Mouse (Mus musculus) hindbrain, embryonic 16.5 days (tissue): ENCODE measurements around the gene Arap1. TPM values are rescaled to one million over a fixed set of nuclear protein-coding genes. Genes with fewer than 3 reads are reported as not detected.

Experiments used
- ATAC-seq: fragments of 200-750 bp; cut with Nextera tagmentation; 2 replicates; pipeline ENCODE4 v1.8.0; 2017; ENCODE audit warnings: moderate TSS enrichment, moderate library complexity
- H3K27ac ChIP-seq: fragments of 300-500 bp; sonication (generic); 2 replicates; pipeline ENCODE4 v1.5.1; 2014; ENCODE audit warnings: low read depth, mild to moderate bottlenecking, control low read depth, low read length, moderate library complexity
- H3K27me3 ChIP-seq: fragments of 300-500 bp; sonication (generic); replicated peaks from 2 replicates; pipeline ENCODE4 v1.6.1; 2014; ENCODE audit warnings: low read length; ENCODE audit not compliant: control insufficient read depth, insufficient read depth
- H3K36me3 ChIP-seq: fragments of 300-500 bp; sonication (generic); 2 replicates; pipeline ENCODE4 v1.6.1; 2014; ENCODE audit warnings: mild to moderate bottlenecking, low read length, moderate library complexity, mixed read lengths; ENCODE audit not compliant: control insufficient read depth, insufficient read depth
- H3K4me1 ChIP-seq: fragments of 300-500 bp; sonication (generic); 2 replicates; pipeline ENCODE4 v1.6.1; 2014; ENCODE audit warnings: low read depth, low read length; ENCODE audit not compliant: control insufficient read depth, insufficient read depth
- H3K4me2 ChIP-seq: fragments of 300-500 bp; sonication (generic); 2 replicates; pipeline ENCODE4 v1.6.1; 2014; ENCODE audit warnings: mild to moderate bottlenecking, low read length, control low read depth, moderate library complexity
- H3K4me3 ChIP-seq: fragments of 300-500 bp; sonication (generic); 2 replicates; pipeline ENCODE4 v1.5.1; 2014; ENCODE audit warnings: mild to moderate bottlenecking, low read length, control low read depth, moderate library complexity
- H3K9ac ChIP-seq: fragments of 300-500 bp; sonication (generic); 2 replicates; pipeline ENCODE4 v1.6.1; 2014; ENCODE audit warnings: low read depth, mild to moderate bottlenecking, control low read depth, low read length, moderate library complexity
- H3K9me3 ChIP-seq: fragments of 300-500 bp; sonication (generic); 2 replicates; pipeline ENCODE4 v1.6.1; 2014; ENCODE audit warnings: mild to moderate bottlenecking, low read length, moderate library complexity; ENCODE audit not compliant: control insufficient read depth
- WGBS: fragments of 180-500 bp; shearing (Covaris S2); extraction: QIAGEN DNeasy Blood & Tissue Kit; methylation state at CpG from one replicate; pipeline ENCODE4 v1.1.7; 2014; 5-methylcytosine and 5-hydroxymethylcytosine counted together
- polyA plus RNA-seq: library from polyadenylated mRNA; unstranded; fragments of >200 nt; fragmentation: Nextera tagmentation; extraction: Ambion mirVana; gene quantifications from 2 replicates; pipeline ENCODE4 v1.2.1, GENCODE M21; 2015

The Arap1 gene
- polyA plus RNA-seq, 1 experiment from 2014 or later = 13.8 TPM

DNA sequence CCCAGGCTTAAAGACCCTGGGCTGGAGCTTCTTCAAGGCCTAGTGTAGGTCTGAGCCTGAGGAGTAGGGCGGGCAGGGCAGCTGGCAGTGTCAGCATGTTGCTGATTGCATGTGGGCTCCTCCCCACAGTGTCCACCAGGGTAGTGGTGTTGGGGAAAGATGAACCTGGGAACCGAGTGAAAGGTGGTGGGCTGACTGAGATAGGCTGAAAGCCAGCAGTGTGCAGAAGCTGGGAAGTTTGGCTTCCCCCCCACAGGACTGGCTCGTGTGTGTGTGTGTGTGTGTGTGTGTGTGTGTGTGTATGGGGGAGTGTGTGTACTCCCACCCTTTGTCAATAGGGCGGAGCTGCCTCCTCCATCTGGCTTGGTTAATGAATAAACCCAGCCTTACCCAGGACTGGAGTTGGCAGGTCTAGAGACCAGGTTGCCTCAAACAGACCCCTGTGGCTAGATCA lies 24.7 kb upstream of the Arap1 start:
- 0 out of 2 replicates have a peak, but pooled peaks have one; percentile 12 for ATAC-seq
- WGBS = 59% methylated on average over 4 of the region's 4 CpGs
- no peak overlapping the region for H3K4me2 ChIP-seq

DNA sequence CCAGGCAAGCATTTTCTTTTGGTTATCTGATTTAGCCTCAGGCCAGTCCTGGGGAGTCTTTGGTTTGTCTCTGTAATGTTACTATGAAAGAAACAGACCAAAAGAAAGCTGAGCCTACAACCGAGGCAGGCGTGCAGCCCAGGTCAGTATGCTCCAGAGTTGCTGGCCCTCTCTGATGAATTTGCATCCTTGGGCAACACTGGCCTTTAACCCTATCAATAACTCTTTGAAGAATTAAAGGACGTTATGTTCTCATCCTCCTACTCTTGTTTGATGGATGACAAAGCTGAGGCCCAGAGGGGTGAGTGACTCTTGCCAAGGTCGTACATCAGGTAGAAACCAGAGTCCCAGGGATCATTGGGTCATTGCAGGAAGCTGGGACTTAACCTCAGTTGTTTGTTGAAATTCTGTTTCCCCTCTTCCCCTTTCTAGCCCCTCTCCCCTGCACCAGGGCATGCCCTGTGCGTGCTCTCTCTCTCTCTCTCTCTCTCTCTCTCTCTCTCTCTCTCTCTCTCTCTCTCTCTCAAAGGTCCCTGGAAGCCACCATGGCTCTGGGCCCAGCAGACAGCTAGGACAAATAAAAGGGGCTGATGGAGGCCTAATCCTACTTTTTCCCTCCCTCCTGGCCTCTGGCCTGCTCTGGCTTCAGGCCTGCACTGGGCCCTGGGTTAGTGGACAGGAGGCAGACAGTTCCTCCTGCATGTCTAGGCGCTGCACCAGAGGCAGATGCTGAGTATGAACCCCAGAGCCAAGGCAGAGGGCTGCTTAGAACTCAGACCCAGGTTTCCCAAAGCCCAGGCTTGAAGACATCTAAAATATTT lies 23.5 kb upstream of the Arap1 start:
- H3K36me3 ChIP-seq = no peaks in the 10 kb centered on the region
- peaks cover 2% of the 10 kb centered on the region; the same call in 1 of the 2 replicates for H3K27me3 ChIP-seq
- H3K4me2 ChIP-seq = no peak overlapping the region
- H3K4me1 ChIP-seq = peaks cover 23% of the 10 kb centered on the region
- WGBS = 68% methylated on average over 6 of the region's 6 CpGs
- no peaks in the 10 kb centered on the region for H3K9me3 ChIP-seq
- H3K9ac ChIP-seq = no peak overlapping the region
- no peak overlapping the region for H3K27ac ChIP-seq
- H3K4me3 ChIP-seq = no peak overlapping the region
- no peak for ATAC-seq

More for the DNA sequence above, 24.7 kb upstream of the Arap1 start:
- peaks cover 2% of the 10 kb centered on the region; the same call in 1 of the 2 replicates for H3K27me3 ChIP-seq
- no peaks in the 10 kb centered on the region for H3K9me3 ChIP-seq
- H3K36me3 ChIP-seq = no peaks in the 10 kb centered on the region
- H3K4me1 ChIP-seq = peaks cover 15% of the 10 kb centered on the region
- H3K9ac ChIP-seq = no peak overlapping the region
- H3K27ac ChIP-seq = no peak overlapping the region
- H3K4me3 ChIP-seq = no peak overlapping the region

- Histone ChIP-seq H3K9me3 (no peaks in the 10 kb centered on the region), H3K4me2 (no peak overlapping the region), H3K36me3 (no peaks in the 10 kb centered on the region), H3K4me3 (no peak overlapping the region), H3K4me1 (peaks cover 20% of the 10 kb centered on the region), H3K27me3 (no peaks in the 10 kb centered on the region), H3K9ac (no peak overlapping the region), H3K27ac (no peak overlapping the region)
- WGBS = 83% methylated on average over 5 of the region's 5 CpGs
- no peak for ATAC-seq
These were observed 21.9 kb upstream of the Arap1 start for GRCm38 (mm10) chr7:101326006-101326405.

- Histone ChIP-seq H3K9ac (no peak overlapping the region), H3K9me3 (no peaks in the 10 kb centered on the region), H3K4me2 (no peak overlapping the region), H3K36me3 (no peaks in the 10 kb centered on the region), H3K27me3 (no peaks in the 10 kb centered on the region), H3K4me3 (no peak overlapping the region), H3K4me1 (peaks cover 14% of the 10 kb centered on the region), H3K27ac (no peak overlapping the region)
- 74% methylated on average over 5 of the region's 5 CpGs for WGBS
- ATAC-seq = no peak
These were observed 20.6 kb upstream of the Arap1 start for GRCm38 (mm10) chr7:101327263-101327662.

GRCm38 (mm10) chr7:101327786-101328185 lies 20.1 kb upstream of the Arap1 start:
- no peak for ATAC-seq
- Histone ChIP-seq H3K4me3 (no peak overlapping the region), H3K36me3 (no peaks in the 10 kb centered on the region), H3K27me3 (no peaks in the 10 kb centered on the region), H3K9me3 (no peaks in the 10 kb centered on the region), H3K4me1 (peaks cover 14% of the 10 kb centered on the region), H3K4me2 (no peak overlapping the region), H3K27ac (no peak overlapping the region), H3K9ac (no peak overlapping the region)
- WGBS = 76% methylated on average over 2 of the region's 2 CpGs

GRCm38 (mm10) chr7:101328621-101329158 lies 19.2 kb upstream of the Arap1 start:
- Histone ChIP-seq H3K36me3 (no peaks in the 10 kb centered on the region), H3K27ac (peak overlapping the region; percentile 46; the same call in 1 of the 2 replicates), H3K27me3 (no peaks in the 10 kb centered on the region), H3K9ac (0 out of 2 replicates have a peak overlapping the region, but pooled peaks have one; percentile 3), H3K9me3 (no peaks in the 10 kb centered on the region), H3K4me2 (no peak overlapping the region), H3K4me1 (peaks cover 11% of the 10 kb centered on the region), H3K4me3 (no peak overlapping the region)
- WGBS = 61% methylated on average over 4 of the region's 4 CpGs
- ATAC-seq = peak; percentile 64

DNA sequence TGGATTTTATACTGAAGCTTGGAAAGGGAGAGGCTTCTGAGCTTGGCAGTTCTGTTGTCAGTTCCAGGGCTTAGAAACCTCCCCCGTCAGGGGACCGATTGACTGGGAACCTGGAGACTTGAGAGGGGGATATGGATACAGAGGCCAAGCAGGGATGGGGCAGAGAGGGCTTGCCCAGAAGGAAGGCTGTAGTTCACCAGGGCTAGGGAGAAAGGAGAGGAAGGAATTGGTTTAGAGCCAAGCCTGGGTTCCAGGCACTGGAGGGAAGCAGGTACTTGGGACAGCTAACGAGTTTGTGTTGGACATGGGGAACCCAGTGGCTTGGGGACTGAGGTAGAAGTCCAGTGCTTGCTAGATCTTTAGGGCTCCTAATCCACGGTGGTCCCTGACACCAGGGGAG lies 18.3 kb upstream of the Arap1 start:
- H3K27me3 ChIP-seq = no peaks in the 10 kb centered on the region
- H3K4me3 ChIP-seq = no peak overlapping the region
- H3K27ac ChIP-seq = no peak overlapping the region
- H3K4me1 ChIP-seq = peaks cover 11% of the 10 kb centered on the region
- H3K9ac ChIP-seq = peak overlapping the region; percentile 20; the same call in 1 of the 2 replicates
- 73% methylated on average over 4 of the region's 4 CpGs for WGBS
- H3K9me3 ChIP-seq = no peaks in the 10 kb centered on the region
- H3K4me2 ChIP-seq = no peak overlapping the region
- ATAC-seq = no peak
- H3K36me3 ChIP-seq = no peaks in the 10 kb centered on the region

DNA sequence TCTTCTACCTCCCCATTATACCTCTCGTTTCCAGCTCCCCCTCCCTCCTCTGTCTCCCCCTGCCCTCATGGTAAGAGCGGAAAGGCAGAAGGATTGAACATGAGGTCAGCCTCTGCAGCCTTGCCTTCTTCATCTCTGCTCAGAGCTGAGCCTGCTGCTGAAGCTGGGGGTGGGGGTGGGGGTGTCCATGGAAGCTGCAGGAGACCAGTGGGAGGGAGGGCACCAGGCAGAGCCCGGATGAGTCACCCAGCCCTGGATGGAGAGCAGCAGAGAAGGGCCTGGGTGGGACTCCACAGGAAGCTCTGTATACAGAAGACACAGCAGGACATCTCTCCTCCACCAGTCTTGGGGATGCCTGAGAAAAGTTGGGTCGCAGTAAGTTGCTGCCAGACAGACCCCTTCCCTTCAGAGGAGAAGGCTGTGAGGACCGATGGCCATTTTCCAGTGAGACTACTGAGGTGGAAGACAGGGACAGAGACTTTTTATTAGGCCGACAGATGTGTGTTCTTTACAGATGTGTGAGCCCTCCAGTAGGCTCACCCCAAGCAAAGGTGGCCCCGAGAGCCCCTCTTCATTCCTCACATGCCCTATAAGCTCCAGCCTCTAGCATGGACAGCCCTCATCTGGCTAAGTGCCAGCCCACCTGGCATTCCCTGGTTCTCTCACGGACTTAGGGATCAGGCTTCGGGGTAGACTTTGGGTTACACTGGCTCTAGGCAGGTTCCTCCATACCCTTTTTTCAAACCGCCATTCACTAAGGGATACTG lies 17.6 kb upstream of the Arap1 start:
- no peak for ATAC-seq
- Histone ChIP-seq H3K9me3 (no peaks in the 10 kb centered on the region), H3K4me1 (peaks cover 11% of the 10 kb centered on the region), H3K36me3 (no peaks in the 10 kb centered on the region), H3K27me3 (no peaks in the 10 kb centered on the region), H3K4me2 (no peak overlapping the region), H3K4me3 (no peak overlapping the region), H3K27ac (no peak overlapping the region), H3K9ac (no peak overlapping the region)
- 72% methylated on average over 10 of the region's 10 CpGs for WGBS

GRCm38 (mm10) chr7:101330841-101331173 lies 17.1 kb upstream of the Arap1 start:
- H3K4me3 ChIP-seq = no peak overlapping the region

More at GRCm38 (mm10) chr7:101330841-101331173, 17.1 kb upstream of the Arap1 start:
- Histone ChIP-seq H3K9ac (no peak overlapping the region), H3K27me3 (no peaks in the 10 kb centered on the region), H3K4me2 (no peak overlapping the region), H3K27ac (no peak overlapping the region), H3K4me1 (peaks cover 11% of the 10 kb centered on the region), H3K36me3 (no peaks in the 10 kb centered on the region), H3K9me3 (no peaks in the 10 kb centered on the region)
- WGBS = 70% methylated on average over 4 of the region's 4 CpGs
- ATAC-seq = no peak
